Mouse (Mus musculus) thymus, postnatal 0 days (tissue): ENCODE results near the gene Duox1. TPM values are rescaled to one million over a fixed set of nuclear protein-coding genes. Genes with fewer than 3 reads are reported as not detected.
"Not testable (repeated sequence)": the region's sequence is repeated elsewhere in the genome, so short reads cannot be mapped to it uniquely, and the experiment has no call there.

ENCODE experiments used
- DNase-seq: peaks from one replicate; pipeline ENCODE4 v3.0.0-alpha.2; 2015; ENCODE audit warnings: low spot score
- polyA plus RNA-seq: library from polyadenylated mRNA; unstranded; fragments of >200 nt; fragmentation: Nextera tagmentation; extraction: Ambion mirVana; gene quantifications from 2 replicates; pipeline ENCODE4 v1.2.1, GENCODE M21; 2015

Duox1 gene
- polyA plus RNA-seq, 1 experiment from 2014 or later = 0.16 TPM

DNA sequence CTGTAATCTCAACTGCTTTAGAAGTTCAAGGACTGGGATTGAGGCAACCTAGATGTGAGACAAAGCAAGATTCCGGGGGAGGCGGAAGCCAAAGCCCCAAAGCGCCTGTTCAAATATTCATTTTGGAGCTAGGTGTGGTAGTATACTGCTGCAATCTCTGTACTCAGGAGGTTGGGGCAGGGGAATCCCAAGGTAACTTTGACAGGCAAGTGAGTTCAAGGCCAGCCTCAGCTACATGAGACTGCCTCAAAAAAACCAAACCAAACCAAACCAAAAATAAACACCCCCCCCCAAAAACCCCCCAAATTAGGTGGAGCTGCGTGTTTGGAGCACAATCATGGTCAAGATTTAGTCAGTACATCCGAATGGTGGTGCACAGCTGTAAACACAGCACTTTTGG, 58.5 kb downstream of the Duox1 start:
- no peak for DNase-seq

DNA sequence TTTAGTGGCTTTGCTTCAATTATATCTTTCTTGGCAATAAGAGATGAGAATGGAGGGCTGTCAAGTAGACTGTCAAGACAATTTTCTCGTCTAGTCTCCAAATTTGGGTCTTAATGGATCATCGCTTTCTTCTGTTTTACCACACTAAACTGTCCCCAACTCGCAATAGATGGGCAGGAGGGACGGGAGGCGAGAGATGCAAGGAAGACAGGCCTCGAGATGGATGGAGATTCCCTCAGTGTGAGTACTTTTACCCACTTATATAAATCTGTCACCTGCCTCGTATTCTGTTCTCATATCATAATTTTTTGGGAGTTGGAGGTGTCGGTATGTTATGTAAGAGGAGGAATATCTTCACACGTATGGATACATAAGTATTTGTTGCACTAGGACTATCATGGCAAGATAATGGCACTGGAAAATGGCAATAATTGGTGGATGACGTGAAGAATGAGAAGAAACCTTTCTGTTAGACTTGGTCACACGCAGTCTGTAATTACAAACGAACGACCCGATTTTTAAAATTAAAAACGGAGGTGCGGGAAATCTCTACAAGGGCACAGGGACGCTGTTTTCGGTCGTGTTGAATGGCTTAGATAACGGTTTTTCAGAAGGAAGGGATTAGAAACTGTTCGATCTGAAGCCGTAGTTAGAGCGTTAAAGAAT, 59.3 kb downstream of the Duox1 start:
- no peak for DNase-seq

DNA sequence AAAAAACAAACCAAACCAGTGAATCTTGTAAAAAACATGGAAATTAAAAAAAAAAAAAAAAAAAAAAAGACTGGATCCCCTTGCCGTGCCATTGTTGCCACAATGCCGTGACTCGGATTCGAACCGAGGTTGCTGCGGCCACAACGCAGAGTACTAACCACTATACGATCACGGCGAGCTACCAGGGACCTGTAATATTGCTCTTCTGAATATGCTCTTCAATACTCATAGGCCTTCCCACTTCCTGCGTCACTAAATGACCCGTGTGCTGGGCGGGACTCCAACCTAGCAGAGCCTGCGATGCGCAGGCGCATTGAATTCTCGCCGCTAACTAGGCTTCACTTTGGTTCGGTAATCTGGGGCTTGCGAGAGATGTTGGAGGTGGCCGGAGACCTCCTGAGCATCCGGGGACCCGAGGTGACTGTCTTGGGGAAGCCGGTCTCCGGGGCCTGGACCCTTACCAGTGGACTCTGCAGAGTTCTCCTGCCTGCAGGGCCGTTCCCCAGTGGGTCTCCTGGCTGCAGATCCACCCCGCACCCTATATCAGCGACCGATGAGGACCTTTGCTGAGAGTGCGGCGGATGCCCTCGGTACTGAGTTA, 60.0 kb downstream of the Duox1 start:
- DNase-seq = peak; percentile 99

GRCm38 (mm10) chr2:122376041-122376561, 60.6 kb downstream of the Duox1 start:
- DNase-seq = peak; percentile 51

DNA sequence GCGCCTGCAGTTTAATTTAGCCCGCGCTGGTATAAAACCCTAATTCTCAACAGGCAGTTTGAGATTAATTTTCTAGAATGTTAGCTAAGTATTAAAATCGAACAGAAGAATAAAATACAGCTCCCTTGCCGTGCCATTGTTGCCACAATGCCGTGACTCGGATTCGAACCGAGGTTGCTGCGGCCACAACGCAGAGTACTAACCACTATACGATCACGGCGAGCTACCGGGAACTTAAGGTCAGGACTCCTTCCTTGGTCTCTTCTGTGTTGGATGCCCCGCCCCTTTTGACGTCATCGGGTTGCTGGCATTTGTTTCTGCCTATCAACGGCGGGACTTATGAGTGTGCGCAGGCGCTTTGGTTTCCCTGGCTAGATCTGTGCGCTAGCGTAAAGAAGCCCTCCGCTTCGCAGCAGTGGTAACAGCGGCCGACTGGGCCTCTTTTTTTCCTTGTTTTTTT, 61.8 kb downstream of the Duox1 start:
- peak; percentile 97 for DNase-seq

DNA sequence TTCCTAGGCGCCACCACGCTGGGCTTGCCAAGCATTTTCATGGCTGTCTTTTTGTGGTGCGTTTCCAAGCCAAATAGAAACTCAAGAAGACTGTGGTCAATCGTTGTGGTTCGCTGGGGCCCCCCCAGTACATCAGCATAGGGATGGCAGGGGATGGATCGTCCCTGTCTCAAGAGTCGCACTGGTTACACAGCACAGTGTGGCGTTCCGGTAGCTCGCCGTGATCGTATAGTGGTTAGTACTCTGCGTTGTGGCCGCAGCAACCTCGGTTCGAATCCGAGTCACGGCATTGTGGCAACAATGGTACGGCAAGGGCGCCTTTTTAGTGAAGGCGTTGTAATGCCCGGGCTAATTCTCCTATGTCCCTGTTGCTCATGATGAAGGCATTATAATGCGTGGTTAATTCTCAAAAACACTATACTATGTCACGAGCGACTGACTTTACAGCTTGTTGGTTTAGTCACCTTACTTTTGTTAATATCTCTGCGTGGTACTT, 62.3 kb downstream of the Duox1 start:
- DNase-seq = peak; percentile 79

DNA sequence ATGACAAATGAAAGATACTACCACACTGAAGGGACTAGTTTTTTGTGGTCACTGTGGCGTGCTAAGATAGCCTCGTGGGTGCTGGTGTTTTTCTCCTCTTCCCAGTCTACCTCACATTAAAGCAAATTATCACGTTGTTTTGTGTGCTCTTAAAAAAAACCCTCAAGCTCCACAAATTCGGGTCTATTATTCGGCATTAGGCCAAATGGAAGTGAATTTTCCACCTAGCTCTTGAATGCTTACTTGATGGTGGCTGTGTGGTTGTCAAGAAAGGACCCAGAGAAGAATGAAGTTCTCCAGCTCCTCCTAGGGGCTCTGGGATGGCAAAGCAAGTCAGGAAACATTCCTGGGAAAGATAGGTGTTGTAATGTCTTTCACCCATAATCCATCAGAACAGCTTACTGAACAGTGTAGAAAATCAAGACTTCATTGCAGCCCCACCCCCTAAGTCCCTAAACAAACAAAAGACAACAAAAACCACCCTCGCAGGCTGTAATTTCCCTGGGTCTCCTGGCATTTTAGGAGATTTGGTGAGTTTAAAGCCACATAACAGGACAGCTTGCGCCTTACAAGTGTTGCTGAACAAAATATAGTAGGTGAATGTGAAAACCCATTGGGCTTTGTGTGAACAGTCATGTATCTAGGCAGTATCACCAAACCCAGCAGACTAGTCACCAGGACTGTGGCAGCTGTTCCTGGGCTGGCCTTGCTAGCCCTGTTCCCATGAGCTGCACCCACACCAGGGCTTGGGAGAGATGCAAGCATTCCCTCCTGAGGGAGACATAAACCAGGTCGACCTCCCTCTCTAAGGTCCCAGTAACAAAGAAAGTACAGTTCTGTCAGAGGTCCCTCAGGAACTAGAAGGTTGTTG, 63.2 kb downstream of the Duox1 start:
- no peak for DNase-seq

DNA sequence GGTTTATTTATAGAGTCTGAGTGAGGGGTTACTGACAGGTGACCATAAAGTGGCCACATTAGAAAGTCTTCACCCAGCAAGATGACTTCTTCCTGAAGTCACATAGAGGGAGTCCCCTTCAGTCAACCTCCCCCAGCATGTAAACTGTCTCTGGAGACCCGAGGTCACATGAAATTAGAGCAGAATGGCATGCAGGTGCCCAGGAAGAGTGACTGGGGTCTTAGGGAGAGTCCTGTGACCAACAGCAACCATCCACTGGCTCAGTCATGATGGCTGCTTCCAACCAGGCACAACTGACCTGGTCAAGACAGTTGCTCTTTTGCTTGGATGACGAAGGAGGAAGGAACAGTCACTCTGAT, 63.8 kb downstream of the Duox1 start:
- DNase-seq = no peak

GRCm38 (mm10) chr2:122380768-122381311, 65.4 kb downstream of the Duox1 start:
- peak; percentile 78 for DNase-seq

DNA sequence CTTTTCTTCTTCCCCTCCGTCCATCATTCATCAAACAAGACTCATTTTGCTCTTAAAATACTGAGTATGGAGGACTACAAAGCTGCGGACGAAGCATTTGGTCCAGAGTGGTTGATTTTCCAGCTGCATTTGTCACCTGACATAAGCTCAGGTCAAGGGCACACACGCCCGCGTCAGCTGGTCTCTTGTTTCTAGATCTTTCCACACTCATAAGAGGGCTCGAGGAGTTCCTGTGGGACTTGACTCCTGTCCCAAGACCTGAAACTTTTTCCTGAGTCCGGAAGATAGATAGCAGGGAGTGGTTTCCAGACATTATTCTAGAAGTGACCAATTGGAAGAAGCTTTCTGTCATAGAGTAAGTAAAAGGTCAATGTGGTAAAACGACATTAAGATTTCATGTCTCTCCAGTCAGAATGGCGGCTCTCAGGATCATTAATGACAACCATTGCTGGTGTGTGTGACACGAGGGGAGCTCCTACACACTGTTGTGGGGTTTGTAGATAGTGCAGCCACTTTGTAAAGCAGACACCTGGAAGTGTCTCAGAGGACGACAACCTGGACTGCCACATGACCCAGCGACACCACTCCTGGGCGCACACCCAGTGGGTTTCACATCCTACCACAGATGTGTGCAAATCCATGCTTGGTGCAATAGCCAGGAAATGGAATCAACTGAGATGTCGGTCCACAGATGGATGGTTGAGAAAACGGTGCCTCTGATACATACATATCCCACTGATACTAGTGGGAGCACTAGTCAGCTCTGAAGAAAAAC, 66.0 kb downstream of the Duox1 start:
- no peak for DNase-seq

GRCm38 (mm10) chr2:122382121-122382520, 66.6 kb downstream of the Duox1 start:
- DNase-seq = no peak

- DNase-seq = peak; percentile 27
Observed at GRCm38 (mm10) chr2:122385095-122385494, 69.6 kb downstream of the Duox1 start.

DNA sequence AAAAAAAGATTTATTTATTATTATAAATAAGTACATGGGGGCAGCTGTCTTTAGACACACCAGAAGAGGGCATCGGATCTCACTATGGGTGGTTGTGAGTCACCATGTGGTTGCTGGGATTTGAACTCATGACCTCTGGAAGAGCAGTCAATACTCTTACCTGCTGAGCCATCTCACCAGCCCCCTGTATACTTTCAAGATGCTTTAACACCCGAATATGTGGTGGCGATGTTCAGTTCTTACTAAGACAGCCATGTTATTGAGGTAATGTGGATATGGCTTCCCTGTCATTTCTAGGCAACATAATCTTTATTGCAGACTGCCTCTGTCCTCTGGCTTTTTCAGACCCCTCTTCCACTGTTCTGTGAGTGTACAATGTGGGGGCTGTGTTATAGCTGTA, 71.7 kb downstream of the Duox1 start:
- not testable (repeated sequence) for DNase-seq

DNA sequence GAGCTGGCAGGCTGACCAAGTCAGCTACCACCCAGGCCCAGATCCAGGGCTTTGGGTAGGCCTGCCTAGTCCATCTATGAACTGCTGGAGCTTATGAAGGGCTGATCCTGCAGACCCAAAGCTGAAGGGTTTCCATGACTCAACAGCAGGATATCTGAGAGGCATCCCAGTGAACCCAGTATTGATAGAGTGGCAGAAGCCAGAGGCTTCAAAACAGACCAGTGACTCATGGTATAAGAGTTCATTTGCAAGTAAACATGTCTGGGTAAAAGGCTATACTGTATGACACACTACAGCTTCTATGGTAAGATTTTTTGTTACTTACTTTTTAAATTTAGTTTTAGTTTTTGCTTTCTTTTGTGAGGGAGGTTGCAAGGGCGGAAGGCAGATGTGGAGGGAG, 80.7 kb downstream of the Duox1 start:
- no peak for DNase-seq

Other genes with a start within 250 kb of the Duox1 start
- 5.8 and 6.9 TPM in 2 replicates for gene Spg11, start 197.3 kb upstream of the Duox1 start, polyA plus RNA-seq
- 1,787 and 1,863 TPM in 2 replicates for gene B2m, start 168.0 kb upstream of the Duox1 start, polyA plus RNA-seq
- gene Trim69, start 155.0 kb upstream of the Duox1 start, polyA plus RNA-seq = 0.08 and 0.14 TPM in 2 replicates
- 1.1 and 2.5 TPM in 2 replicates for gene Patl2, start 129.5 kb upstream of the Duox1 start, polyA plus RNA-seq
- not detected in 2 replicates for gene Terb2, start 129.4 kb upstream of the Duox1 start, polyA plus RNA-seq
- 48.9 and 51.3 TPM in 2 replicates for gene Sord, start 80.9 kb upstream of the Duox1 start, polyA plus RNA-seq
- 0.30 and 0.61 TPM in 2 replicates for gene Duox2, start 17.2 kb upstream of the Duox1 start, polyA plus RNA-seq
- gene Duoxa2, start 16.8 kb upstream of the Duox1 start, polyA plus RNA-seq = 0.34 TPM in 1 of 2 replicates, not detected in the other
- gene Duoxa1, start 1.9 kb upstream of the Duox1 start, polyA plus RNA-seq = 2.1 and 2.3 TPM in 2 replicates
- gene Shf, start 53.5 kb downstream of the Duox1 start, polyA plus RNA-seq = 3.4 and 3.9 TPM in 2 replicates
- 25.0 and 29.1 TPM in 2 replicates for gene Slc28a2, start 110.8 kb downstream of the Duox1 start, polyA plus RNA-seq
- 5.4 and 8.8 TPM in 2 replicates for gene Gm14085, start 169.3 kb downstream of the Duox1 start, polyA plus RNA-seq